Mouse (Mus musculus): Measurements from ENCODE around the gene Mas1. TPM values are rescaled to one million over a fixed set of nuclear protein-coding genes. Genes with fewer than 3 reads are reported as not detected.

The Mas1 gene
- 0.20 and 0.55 TPM in 2 replicates for polyA plus RNA-seq (2016; fragmentation: Nextera tagmentation; extraction: Ambion mirVana)

GRCm38 (mm10) chr17:12868043-12868442 is at the start of gene Mas1:
TSS of gene Mas1 (minus strand) at chr17:12868143.
- WGBS: 55% methylated on average over 2 of the region's 2 CpGs
- Histone ChIP-seq H3K4me1 (no peaks in the 10 kb centered on the region), H3K9ac (replicated peaks) (no peak within 1 kb of the TSS), H3K4me3 (no peak within 1 kb of the TSS), H3K9me3 (no peaks in the 10 kb centered on the region), H3K4me2 (replicated peaks) (no peak within 1 kb of the TSS), H3K27ac (replicated peaks) (no peak within 1 kb of the TSS), H3K27me3 (no peaks in the 10 kb centered on the region), H3K36me3 (no peaks in the 10 kb centered on the region)
- ATAC-seq (ENCODE audit: low FRiP score, low read depth): no peak

GRCm38 (mm10) chr17:12916588-12917380 is 48.8 kb upstream of the Mas1 start:
- Histone ChIP-seq H3K4me1 (peaks cover 13% of the 10 kb centered on the region), H3K27ac (replicated peaks) (peak overlapping the region; percentile 85), H3K4me3 (peak overlapping the region; percentile 84), H3K9me3 (no peaks in the 10 kb centered on the region), H3K4me2 (replicated peaks) (peak overlapping the region; percentile 90), H3K27me3 (no peaks in the 10 kb centered on the region), H3K9ac (replicated peaks) (peak overlapping the region; percentile 91), H3K36me3 (peaks cover 51% of the 10 kb centered on the region)
- ATAC-seq (ENCODE audit: low FRiP score, low read depth): peak; percentile 73
- WGBS: under 1% methylated on average over 40 of the region's 40 CpGs

GRCm38 (mm10) chr17:12915881-12916583 is 48.1 kb upstream of the Mas1 start, which contains the start of gene Mrpl18:
TSS of gene Mrpl18 (minus strand) at chr17:12916345.
- peak within 1 kb of the TSS; percentile 85 for H3K27ac ChIP-seq (replicated peaks)
- H3K36me3 ChIP-seq: peaks cover 52% of the 10 kb centered on the region
- ATAC-seq (ENCODE audit: low FRiP score, low read depth): peak; percentile 99
- H3K4me2 ChIP-seq (replicated peaks): peak within 1 kb of the TSS; percentile 90
- H3K9ac ChIP-seq (replicated peaks): peak within 1 kb of the TSS; percentile 91
- peaks cover 13% of the 10 kb centered on the region for H3K4me1 ChIP-seq
- H3K9me3 ChIP-seq: no peaks in the 10 kb centered on the region
- no peaks in the 10 kb centered on the region for H3K27me3 ChIP-seq
- WGBS: under 1% methylated on average over 56 of the region's 56 CpGs
- peak within 1 kb of the TSS; percentile 84 for H3K4me3 ChIP-seq

GRCm38 (mm10) chr17:12915488-12915880 is 47.5 kb upstream of the Mas1 start, which contains the start of gene Tcp1:
TSS of gene Tcp1 (plus strand) at chr17:12915701.
- H3K4me2 ChIP-seq (replicated peaks): peak within 1 kb of the TSS; percentile 90
- H3K9me3 ChIP-seq: no peaks in the 10 kb centered on the region
- H3K27me3 ChIP-seq: no peaks in the 10 kb centered on the region
- ATAC-seq (ENCODE audit: low FRiP score, low read depth): peak; percentile 8; the same call in 1 of the 2 replicates
- peaks cover 53% of the 10 kb centered on the region for H3K36me3 ChIP-seq
- H3K9ac ChIP-seq (replicated peaks): peak within 1 kb of the TSS; percentile 91
- peak within 1 kb of the TSS; percentile 84 for H3K4me3 ChIP-seq
- 2% methylated on average over 18 of the region's 18 CpGs for WGBS
- peak within 1 kb of the TSS; percentile 85 for H3K27ac ChIP-seq (replicated peaks)
- peaks cover 13% of the 10 kb centered on the region for H3K4me1 ChIP-seq

DNA sequence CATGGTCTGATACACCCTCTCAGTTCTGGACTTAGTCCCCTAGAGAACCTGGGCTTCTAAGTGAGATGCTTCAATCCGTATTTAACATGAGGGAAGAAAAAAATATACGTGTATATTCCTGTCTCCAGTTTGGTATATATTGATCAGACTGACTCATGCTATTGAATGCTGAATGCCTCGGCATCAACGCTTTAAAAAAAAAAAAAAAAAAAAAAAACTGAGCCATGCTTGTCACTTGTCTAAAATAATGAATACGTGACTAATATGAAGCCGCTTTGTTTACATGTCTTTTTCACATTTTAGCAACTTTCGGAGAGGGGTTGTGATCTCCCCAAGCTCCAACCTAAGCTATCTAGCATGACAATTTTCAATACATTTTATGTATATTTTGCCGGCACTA is 42.4 kb upstream of the Mas1 start:
- ATAC-seq (ENCODE audit: low FRiP score, low read depth): no peak
- peaks cover 45% of the 10 kb centered on the region for H3K36me3 ChIP-seq
- no peaks in the 10 kb centered on the region for H3K9me3 ChIP-seq
- H3K27me3 ChIP-seq: no peaks in the 10 kb centered on the region
- peaks cover 7% of the 10 kb centered on the region for H3K4me1 ChIP-seq
- no peak overlapping the region for H3K4me2 ChIP-seq (replicated peaks)
- no peak overlapping the region for H3K4me3 ChIP-seq
- H3K9ac ChIP-seq (replicated peaks): no peak overlapping the region
- WGBS: 91% methylated on average over 8 of the region's 8 CpGs
- no peak overlapping the region for H3K27ac ChIP-seq (replicated peaks)

- H3K27ac ChIP-seq (replicated peaks): no peak within 1 kb of the TSS
- H3K4me2 ChIP-seq (replicated peaks): no peak within 1 kb of the TSS
- 0 out of 2 replicates have a peak, but pooled peaks cover under 1% of the 10 kb centered on the region for H3K4me1 ChIP-seq
- WGBS: 83% methylated on average over 35 of the region's 35 CpGs
- H3K9ac ChIP-seq (replicated peaks): no peak within 1 kb of the TSS
- H3K27me3 ChIP-seq: no peaks in the 10 kb centered on the region
- no peak for ATAC-seq (ENCODE audit: low FRiP score, low read depth)
- H3K36me3 ChIP-seq: peaks cover 53% of the 10 kb centered on the region
- H3K9me3 ChIP-seq: no peaks in the 10 kb centered on the region
- H3K4me3 ChIP-seq: no peak within 1 kb of the TSS
Measured at GRCm38 (mm10) chr17:12909361-12910280, 41.7 kb upstream of the Mas1 start, which contains the start of gene Pnldc1. TSS of gene Pnldc1 (minus strand) at chr17:12910230.

DNA sequence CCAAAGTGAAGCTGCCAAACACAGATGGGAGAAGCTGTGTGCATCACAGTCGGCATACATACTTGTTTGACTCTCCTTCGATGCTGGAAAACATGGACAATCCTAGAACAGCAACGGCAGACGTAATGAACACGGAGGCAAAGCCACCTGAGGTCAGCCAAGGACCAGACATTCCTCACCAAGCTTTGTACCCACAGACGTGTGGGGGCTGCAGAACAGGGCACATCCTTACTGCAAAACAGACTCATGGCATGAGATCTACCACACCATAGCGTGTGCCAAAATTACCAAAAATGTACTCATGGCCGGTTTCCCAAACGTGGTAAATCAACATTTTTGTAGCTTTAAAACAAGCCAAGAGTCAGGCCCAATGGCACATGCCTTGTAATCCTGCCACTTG is 38.5 kb upstream of the Mas1 start:
- WGBS: 93% methylated on average over 9 of the region's 9 CpGs

DNA sequence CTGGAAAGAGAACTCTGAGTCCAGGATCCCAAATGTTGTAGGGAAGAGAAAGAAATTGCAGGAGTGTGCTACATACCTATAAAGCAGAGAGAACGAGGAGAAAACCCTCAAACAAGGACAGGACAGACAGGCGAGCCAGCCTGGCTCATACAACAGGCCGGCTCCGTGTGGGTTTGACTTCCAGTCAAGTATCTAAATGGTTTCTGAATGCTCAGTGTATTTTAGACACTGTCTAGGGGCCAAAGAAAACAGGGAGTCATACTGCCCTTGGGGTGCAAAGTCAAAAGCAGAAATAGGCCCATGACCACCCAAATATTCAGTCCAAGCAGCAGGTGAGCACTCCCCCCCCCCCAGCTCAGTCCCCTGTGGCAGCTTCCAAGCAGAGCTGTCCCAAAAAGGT is 37.9 kb upstream of the Mas1 start:
- H3K36me3 ChIP-seq: peaks cover 21% of the 10 kb centered on the region
- no peak for ATAC-seq (ENCODE audit: low FRiP score, low read depth)
- 88% methylated on average over 4 of the region's 4 CpGs for WGBS
- H3K27me3 ChIP-seq: no peaks in the 10 kb centered on the region
- H3K4me3 ChIP-seq: no peak overlapping the region
- H3K9ac ChIP-seq (replicated peaks): no peak overlapping the region
- no peak overlapping the region for H3K4me2 ChIP-seq (replicated peaks)
- H3K4me1 ChIP-seq: peaks cover 11% of the 10 kb centered on the region
- H3K27ac ChIP-seq (replicated peaks): no peak overlapping the region
- H3K9me3 ChIP-seq: no peaks in the 10 kb centered on the region

More for the DNA sequence above, 38.5 kb upstream of the Mas1 start:
- no peaks in the 10 kb centered on the region for H3K9me3 ChIP-seq
- H3K27ac ChIP-seq (replicated peaks): no peak overlapping the region
- no peaks in the 10 kb centered on the region for H3K27me3 ChIP-seq
- H3K4me1 ChIP-seq: peaks cover 11% of the 10 kb centered on the region
- H3K4me3 ChIP-seq: no peak overlapping the region
- H3K36me3 ChIP-seq: peaks cover 28% of the 10 kb centered on the region
- H3K4me2 ChIP-seq (replicated peaks): no peak overlapping the region
- H3K9ac ChIP-seq (replicated peaks): no peak overlapping the region
- no peak for ATAC-seq (ENCODE audit: low FRiP score, low read depth)

DNA sequence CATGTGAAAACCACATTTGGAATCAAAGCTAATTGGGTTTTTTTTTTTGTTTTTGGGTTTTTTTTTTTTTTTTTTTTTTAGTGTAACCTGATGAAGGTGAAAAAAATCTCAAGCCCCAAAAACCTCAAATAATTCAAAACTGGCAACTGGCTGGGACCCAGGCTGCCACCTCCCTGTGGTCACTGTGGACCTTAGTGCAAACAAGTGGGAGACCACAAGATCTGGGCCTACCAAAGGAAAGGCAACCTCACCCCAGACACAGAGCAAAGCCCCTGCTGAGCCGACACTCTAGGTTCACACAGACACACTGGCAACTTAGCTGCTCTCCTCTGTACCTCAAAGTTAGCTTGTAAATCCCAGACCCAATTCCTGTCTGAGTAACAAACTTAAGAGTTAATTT is 36.4 kb upstream of the Mas1 start:
- H3K36me3 ChIP-seq: peaks cover 26% of the 10 kb centered on the region
- 67% methylated on average over 1 of the region's 1 CpGs for WGBS
- H3K9me3 ChIP-seq: no peaks in the 10 kb centered on the region
- ATAC-seq (ENCODE audit: low FRiP score, low read depth): no peak
- H3K4me1 ChIP-seq: peaks cover 11% of the 10 kb centered on the region
- no peaks in the 10 kb centered on the region for H3K27me3 ChIP-seq
- no peak overlapping the region for H3K27ac ChIP-seq (replicated peaks)
- H3K4me3 ChIP-seq: no peak overlapping the region
- no peak overlapping the region for H3K4me2 ChIP-seq (replicated peaks)
- no peak overlapping the region for H3K9ac ChIP-seq (replicated peaks)

DNA sequence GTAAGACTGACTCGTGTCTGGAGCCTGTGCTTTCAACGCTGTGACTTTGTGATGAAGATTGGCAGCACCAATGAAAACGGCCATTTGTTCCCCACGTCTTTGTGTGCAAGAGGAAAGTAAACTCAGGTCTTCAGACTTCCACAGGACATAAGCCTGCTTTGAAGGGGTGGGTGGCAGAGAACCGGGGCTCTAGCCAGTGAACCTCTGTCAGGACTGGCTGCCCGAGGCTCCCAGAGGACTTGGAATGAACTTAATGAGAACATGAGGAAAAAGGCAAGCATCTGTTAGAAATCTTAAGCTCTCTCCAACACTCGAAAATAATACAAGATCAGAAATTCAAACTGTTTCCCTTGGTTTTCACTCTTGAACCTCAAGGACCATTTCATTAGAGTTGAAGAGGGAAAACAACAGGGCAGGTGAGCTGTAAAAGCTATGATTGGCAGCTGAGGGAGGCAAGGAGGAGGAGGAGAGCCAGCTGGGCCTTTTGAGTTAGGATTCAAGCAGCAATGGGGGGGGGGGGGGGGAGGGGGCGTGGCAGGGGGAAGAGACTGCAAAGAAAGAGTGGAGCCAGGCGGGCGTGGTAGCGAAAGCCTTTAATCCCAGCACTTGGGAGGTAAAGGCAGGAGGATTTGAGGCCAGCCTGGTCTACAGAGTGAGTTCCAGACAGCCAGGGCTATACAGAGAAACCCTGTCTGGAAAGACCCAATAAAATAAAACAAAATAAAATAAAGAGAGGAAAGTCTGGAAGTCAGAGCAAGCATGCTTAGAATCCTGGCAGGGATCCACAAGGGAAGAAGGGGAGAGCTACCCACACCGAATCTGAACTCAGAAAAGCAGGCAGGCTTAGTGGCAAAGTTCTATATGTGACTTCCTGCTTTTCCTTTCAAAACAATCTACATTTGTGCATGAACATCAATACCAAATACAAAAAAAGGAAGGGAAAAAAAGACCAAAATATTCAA is 35.7 kb upstream of the Mas1 start:
- H3K27ac ChIP-seq (replicated peaks): peak overlapping the region; percentile 56
- no peak overlapping the region for H3K9ac ChIP-seq (replicated peaks)
- ATAC-seq (ENCODE audit: low FRiP score, low read depth): peak; percentile 75

More for the DNA sequence above, 35.7 kb upstream of the Mas1 start:
- H3K9me3 ChIP-seq: no peaks in the 10 kb centered on the region
- H3K4me2 ChIP-seq (replicated peaks): no peak overlapping the region
- 19% methylated on average over 11 of the region's 12 CpGs for WGBS
- H3K36me3 ChIP-seq: peaks cover 27% of the 10 kb centered on the region
- H3K4me3 ChIP-seq: no peak overlapping the region
- no peaks in the 10 kb centered on the region for H3K27me3 ChIP-seq
- peaks cover 11% of the 10 kb centered on the region for H3K4me1 ChIP-seq

Measured in midbrain, embryonic 12.5 days (tissue).